Mouse (Mus musculus) urinary bladder, postnatal 4 days (tissue): Measurements from ENCODE around the gene Atf4.

Experiments used
- DNase-seq, 2 experiments: peaks; one replicate each; pipeline ENCODE4 v3.0.0; 2021 to 2022; ENCODE audit warnings: low spot score in 2 of 2

The Atf4 gene

DNA sequence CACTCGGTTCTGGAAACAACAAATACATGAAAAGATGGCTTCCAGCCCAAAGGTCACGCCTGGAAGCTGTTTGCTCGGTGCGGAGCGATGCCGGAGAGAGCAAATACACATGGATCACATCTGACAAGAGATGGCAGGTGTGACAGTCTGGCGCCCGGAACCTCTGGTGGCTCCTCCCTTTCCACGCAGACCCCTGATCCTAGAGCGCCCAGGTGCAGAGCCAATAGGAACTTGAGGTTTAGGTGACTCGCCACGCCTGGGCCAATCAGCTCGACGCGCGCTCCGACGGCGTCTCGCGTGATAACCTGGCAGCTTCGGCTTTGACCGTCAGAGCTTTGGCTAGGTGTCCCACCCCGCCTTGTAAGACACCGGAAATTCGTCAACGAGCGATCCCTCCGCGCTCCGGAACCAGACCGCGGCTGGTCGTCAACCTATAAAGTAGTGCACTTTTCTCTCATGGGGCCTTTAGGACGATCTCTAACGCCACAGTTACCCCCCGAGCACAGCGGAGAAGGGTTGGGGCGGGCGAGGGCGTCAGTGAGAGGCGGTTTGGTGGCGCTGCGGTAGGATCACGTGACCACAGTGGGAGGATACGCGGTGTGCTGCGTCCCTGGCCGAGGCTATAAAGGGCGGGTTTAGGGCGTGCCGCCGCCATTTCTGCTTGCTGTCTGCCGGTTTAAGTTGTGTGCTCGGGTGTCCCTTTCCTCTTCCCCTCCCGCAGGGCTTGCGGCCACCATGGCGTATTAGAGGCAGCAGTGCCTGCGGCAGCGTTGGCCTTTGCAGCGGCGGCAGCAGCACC is at the start of gene Atf4:
TSS of gene Atf4 (plus strand) at position 338 of the 799 bp plus-strand sequence.
- DNase-seq: peak; percentile 98

DNA sequence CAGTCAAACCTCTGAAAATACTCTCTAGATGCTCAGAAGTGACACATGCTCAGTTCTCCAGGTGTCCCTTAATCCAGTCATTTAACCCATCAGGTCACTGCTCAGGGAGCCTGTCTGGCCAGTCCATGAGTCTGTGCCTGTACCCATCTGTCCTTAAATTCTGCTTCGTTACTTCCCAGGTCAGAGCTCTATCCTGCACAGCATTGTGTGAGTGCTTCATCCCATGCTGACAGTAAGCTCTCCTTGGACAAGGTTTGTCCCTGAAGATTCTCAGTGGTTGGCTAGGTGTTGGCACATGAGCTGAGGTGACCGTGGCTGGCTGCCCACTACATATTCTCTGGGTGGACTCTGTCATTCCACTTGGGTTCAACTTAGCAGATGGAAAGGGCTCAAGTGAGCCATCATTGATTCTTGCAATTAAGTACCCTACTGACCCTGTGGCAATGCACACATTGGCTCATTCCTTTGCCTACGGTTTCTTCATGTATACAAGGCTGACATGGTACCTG is 48.9 kb upstream of the Atf4 start:
- no peak for DNase-seq

DNA sequence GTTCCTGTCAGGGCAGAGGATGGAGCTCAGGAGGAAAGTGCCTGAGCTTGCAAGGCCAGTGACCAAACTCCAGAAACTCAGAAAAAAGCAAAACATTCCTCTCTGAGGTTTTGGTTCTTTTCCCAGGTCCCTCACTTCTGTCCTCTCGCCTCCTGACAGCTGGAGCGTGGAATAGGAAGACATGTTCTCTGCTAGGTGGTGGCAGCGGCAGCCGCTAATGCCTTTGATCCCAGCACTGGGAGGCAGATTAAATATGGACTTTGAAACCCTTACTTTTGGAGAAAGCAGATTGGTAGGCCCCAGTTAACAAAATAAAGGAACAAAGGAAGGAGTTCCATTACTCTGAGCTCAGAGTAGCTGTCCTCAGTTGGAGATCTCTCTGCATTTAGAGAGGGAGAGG is 46.5 kb upstream of the Atf4 start:
- no peak for DNase-seq

DNA sequence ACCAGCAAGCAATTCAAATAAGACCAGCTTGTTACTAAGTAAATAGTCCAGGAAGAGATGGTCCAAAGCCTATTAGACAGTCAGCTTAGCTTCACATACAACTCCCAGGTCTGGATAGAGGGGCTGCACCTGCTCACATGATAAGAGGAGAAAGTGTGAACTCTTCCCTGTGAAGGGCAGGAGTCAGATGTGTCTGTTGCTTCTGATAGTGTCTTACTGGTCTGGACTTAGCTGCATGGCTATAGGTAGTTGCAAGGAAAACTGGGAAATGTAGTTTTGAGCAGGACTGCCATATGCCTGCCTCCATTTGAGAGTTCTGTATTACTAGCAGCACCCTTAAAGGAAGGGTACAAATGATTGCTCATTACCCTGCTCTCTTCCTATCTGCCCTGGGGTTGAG is 41.3 kb upstream of the Atf4 start:
- DNase-seq: no peak

DNA sequence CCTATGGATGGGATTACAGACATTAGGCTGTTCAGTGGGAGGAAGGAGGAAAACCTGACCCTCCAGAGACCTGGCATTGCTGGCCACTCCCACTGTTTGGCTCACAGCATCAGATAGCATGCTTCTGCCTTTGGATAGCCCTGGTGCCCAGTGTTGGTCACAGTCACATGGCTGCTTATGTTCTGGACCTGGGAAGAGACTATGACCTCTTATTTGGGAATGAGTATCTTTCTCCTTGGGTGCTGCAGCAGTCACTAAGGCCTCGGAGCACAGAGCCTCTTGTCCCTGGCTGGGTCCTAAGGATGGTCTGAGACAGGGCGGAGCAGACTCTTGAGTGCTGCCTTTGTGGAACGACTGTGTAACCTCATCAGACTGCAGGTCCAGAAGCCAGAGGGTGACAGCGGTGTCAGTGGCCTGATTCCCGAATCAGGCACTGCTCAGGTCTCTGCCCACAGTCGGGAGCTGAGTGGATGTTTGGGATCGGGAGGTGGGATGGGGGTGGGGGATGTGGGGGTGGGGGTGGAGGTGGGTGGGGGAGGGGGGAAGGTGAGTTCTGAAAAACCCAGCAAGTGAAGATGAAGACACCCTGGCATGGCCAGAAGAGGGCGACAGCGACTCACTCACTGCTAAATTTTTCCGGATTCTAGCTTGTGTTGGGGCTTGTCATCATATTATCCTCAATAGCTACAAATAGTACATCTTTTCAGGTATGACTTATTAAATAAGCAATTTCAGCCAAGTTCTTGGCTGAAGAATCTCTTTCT is 39.1 kb upstream of the Atf4 start:
- DNase-seq: no peak

DNA sequence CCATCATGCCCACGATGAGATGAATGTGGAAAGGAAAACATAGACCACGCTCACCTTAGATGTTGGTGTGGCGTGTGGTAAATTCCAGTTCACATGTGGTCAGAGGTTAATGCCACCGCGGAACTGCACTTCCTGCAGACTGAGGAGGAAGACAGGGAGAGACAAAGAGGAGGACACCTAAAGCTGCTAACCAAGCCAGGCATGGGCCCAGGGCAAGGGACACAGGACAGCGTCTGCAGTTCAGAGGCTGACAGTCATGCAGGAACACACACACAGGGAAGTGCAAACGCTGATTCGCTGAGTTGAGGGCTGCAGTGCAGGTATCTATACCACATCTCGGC is 38.5 kb upstream of the Atf4 start:
- no peak for DNase-seq

DNA sequence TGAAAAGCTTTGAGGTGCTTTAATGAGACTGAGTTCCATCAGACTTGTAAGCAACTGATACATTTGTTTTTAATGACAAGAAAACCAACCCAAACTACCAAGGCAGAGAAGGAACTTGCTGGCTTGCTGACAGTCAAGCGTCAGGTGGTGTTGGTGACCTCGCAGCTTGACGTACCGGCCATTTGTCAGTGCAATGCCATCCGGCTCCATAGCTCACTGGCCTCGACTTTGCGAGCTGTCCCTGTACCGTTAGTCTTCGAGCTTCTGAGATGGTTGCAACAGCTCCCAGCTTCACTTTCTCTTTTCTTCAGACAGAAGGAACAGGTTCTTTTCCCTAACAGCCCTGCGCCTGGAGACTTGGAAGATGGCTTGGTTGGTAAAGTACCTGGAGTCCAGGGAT is 37.5 kb upstream of the Atf4 start:
- DNase-seq: no peak

DNA sequence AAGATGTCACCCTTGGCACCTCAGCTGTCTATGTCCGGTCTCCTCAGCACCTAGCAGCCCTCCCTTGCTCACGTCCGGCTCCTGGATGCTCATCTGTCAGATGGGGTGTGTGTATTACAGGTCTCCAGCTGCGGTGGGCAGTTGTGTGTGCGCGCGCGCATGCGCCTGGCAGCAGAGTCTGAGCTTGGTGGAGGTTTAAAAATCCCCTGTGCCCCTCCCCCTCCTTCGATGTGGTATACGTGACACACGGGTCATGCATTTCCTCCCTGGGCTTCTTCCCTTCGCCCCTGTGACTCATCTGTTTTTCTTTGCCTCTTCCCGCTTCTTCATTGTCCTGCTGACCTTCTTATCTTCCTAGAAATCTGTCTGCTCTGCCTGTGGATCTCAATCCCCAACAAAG is 35.8 kb upstream of the Atf4 start:
- no peak for DNase-seq

DNA sequence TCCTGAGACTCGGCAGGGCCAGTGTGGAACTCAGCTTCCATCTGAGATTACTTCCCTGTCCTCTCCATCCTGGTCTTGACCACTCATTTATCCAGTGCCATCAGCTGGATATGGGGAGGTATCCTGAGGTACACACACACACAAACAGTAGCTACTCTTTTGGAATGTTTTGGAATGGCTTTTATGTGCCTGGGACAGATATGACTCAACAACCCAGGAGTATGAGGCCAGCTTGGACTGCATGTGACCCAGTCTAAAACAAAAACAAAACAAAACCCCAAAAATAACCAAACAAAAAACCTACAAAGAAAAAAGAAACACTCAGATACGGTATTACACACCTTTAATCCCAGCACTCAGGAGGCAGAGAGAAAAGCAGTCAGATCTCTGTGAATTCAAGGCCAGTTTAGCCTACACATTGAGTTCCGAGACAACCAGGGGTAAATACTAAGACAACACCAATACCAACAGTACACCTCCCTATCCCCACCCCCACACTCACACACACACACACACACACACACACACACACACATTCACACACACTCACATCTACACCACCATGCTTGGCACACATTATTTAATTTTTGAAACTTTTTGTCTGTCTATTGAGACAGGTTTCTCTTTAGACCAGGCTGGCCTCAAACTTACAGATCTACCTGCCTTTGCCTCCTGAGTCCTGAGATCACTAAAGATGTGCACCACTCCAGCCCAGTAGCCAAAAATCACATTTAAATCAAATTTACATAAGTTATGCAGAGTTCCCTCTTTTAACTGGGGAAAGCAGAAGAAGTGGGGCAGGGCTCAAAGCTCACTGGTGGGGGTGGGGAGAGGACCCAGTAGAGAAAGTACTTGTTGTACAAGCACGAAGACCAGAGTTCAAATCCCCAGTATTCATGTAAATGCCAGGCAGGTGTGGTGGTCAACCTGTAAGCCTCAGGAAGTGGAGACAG is 35.0 kb upstream of the Atf4 start:
- DNase-seq: no peak

DNA sequence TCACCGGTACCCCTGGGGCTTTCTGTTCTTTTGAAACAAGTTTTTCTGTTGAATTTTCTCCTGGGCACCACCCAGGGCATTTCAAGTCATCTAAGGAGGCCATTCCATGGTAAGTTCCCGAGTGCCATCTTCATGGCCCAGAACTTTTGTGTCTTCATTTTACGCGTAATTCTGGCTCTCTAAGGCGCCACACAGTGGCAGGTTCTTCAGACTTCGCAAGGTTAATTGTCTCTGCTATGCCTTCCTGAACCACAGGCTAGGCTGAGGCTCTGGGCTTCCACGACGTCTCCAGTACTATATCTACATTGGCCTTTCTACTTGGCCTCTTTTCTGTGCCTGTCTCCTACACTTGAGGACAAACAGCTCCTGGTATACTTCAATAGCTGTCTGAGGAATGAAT is 34.0 kb upstream of the Atf4 start:
- DNase-seq: no peak

DNA sequence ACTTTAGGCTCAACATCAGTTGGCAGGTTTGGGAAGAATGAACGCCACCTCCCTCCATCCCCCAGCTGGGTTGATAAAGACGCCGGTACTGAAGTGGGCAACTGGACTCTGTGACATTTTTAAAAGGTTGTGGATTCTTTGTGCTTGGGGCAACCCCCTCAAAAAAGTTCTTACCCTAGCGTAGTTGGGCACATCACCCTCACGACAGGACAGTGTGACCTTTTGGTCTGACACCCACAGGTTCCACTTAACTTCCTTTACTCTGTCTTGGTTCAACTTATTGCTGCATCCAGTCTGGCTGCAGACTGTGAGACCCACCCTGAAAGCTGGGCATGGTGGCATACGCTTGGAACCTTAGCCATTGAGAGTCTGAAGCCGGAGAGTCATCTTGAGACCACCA is 31.2 kb upstream of the Atf4 start:
- no peak for DNase-seq

DNA sequence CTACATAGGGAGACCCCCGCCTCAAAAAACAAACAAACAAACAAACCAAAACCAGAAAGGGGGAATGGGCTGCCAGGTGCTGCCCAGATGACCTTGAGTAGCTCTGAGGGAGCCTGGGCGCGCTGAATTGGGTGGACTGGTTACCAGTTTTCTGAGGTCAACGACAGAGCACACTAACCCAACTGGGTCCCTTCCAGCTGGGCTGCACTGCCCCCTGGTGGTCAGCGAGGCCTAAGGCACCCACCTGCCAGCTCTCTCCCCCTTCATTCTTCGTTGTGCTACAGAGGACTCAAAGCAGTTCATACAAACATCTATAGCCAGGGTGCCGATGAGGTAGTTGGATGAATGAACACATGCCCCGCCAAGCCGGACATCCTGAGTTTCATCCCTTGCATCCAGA is 29.8 kb upstream of the Atf4 start:
- DNase-seq: peak; percentile 66 to 84

DNA sequence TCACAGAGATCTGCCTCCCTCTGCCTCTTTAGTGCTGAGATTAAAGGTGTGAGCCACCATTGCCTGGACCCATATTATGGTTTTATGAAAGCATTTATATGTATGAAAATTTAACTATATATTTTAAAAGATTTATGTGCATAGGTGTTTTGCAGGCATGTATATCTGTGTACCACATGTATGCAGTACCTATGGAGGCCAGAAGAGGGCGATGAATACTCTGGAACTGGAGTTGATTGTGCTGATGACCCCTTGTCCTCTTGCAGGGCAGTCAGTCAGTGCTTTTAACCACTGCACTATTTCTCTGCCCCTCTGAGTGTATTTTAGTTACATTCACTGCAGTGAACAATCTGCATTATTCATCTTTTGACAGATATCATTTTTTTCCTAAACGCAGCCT is 29.2 kb upstream of the Atf4 start:
- no peak for DNase-seq

DNA sequence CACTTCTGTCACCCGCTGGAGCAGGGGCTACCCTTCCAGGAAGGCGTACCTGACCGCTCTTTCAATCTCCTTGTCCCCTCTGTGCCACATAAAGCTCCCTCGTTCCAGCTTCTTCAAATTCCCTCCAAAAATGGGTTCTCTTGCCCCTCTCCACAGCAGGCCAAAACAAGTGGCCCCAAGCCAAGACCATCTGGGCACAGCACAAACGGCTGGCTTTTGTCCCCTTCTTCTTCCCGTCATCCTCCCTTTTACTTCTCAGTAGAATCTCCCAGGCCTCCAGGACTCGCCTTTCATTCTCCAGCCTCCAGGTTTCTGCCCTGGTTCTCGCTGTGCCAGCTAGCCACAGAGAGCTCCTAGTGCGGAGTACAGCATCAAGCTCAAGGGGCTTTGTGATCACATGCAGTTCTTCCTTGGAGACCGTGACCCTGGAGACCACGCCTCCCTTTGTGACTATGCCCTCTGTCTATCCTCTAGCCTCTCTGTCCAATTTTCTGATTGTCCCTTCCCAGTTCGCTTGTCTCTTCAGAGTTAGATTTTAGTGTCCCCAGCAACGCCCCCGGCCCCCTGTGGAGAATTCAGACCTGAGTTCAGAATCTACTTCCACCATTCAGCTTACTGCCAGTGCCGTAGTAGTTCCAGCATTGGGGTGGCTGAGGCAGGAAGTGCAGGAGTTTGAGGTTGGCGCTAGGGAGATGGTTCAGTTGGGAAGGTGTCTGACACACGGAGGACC is 26.7 kb upstream of the Atf4 start:
- no peak for DNase-seq

DNA sequence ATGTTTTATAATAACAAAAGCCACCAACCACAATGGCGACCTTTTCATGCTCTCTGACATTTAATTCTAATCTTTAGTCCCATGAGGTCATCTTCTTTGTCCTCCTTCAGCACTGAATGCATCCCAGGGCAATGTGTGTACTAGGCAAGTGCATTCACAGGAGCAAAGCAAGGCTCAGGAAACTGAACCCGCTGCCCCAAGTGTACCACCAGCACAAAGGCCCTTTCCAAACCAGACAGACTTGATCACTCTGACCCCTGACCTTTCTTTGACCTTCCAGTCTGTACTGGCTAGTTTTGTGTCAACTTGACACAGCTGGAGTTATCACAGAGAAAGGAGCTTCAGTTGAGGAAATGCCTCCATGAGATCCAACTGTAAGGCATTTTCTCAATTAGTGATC is 22.7 kb upstream of the Atf4 start:
- no peak for DNase-seq

DNA sequence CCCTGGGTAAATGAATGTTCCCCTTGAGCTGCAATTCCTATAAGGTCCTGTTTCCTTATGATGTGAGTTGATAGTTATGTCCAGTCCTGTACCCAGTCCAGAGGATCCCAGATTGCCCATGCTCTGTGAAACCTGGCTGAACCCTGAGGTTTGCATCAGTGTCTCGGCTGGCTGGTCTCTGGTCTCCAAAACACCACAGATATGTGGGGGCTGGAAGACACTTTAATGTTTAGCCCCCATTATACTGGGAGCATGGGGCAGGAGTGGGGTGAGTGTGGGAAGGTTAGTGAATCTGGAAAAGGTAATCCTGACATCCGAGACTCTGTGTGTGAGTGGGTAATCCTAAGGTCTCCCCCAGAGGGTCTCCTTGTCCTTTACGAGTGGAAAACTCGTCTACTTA is 21.9 kb upstream of the Atf4 start:
- DNase-seq: no peak

DNA sequence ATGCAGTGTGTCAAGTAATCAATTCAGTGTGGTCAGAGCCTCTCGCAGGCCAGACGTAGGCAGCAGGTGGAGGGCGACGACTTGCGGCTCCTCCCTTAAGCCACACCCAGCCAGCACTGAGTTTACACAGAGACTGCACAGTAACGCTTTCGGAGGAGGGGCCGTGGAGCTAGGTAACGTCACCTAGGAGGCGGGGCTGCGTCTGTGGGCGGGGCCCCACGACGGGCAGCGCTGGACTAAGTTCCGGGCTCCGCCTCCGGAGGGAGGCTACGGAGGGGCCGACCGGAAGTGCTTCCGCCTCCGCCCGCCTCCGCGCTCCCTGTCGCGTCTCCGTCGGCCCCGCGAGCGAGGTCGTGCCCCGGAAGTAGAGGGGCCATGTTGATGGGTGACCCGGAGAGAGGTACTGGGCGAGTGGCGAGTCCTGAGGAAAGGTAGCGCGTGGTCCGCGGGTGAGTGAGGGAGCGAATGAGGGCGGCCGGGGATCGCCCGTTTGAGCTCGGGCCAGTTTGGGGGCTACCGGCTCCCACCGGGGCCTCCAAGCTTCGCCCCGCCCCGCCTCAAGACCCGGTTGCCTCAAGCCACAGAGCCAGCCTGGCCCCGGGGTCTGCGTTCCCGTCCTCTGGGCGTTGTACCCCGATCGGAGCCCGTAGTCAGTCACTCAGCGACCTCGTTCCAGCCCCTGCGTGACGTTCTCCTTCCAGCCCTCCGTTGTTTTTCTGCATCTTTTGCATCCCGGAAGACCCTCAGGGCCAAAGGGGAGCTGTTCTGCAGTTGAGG is 21.1 kb upstream of the Atf4 start, which contains the start of gene Mief1:
TSS of gene Mief1 (plus strand) at position 286 of the 777 bp plus-strand sequence.
- peak; percentile 97 for DNase-seq

DNA sequence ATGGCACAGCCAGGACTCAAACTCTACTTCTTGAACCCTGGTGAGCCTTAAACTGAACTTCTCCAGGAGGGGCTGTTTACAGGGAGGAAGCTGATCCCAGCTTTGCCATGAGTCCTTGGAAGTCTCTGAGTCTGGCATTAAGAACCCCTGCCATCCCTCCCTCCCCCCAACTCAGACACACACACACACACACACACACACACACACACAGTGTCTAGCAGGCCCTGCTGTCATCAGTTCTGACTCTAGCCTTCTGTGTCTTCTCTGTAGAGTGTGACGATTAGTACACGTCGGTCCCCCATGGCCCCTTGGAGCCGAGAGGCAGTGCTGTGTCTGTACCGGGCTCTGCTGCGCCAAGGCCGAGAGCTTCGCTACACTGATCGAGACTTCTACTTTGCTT is 19.4 kb upstream of the Atf4 start, which contains the start of gene AC140267.1:
TSS of gene AC140267.1 (plus strand) at position 301 of the 400 bp plus-strand sequence.
- DNase-seq: no peak

DNA sequence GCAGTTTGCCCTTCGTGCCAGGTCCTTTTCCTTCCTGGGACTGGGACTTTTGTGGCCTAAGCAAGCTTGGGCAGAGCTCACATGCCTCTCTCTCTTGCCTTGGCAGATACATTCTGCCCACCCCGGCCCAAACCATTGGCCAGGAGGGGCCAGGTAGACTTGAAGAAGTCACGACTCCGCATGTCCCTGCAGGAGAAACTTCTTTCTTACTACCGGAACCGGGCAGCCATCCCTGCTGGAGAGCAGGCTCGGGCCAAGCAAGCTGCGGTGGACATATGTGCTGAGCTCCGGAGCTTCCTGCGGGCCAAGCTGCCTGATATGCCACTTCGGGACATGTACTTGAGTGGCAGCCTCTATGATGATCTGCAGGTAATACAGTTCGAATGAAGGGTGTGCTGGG is 6.8 kb upstream of the Atf4 start:
- DNase-seq: no peak

DNA sequence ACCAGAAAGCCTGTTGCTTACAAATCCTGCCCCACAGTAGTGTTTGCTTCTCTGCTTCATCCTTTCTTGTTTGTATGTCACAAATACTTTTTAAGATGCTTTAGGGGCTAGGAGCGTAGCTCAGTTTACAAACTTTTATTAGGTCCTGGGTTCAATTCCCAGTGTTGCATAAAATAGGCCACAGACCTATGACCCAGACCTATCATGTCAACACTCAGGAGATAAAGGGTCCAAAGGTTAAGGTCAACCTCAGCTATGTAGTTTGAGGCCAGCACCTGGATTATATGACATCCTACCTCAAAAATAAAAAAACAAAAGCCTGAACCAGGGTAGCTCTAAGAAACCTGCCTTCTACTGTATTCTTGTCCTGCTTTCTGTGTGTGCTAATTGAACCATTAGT is 6.4 kb upstream of the Atf4 start:
- no peak for DNase-seq
